Mouse (Mus musculus): ENCODE data around the gene Glb1l3.
"Not testable (repeated sequence)": the region's sequence is repeated elsewhere in the genome, so short reads cannot be mapped to it uniquely, and the experiment has no call there.

Gene Glb1l3

DNA sequence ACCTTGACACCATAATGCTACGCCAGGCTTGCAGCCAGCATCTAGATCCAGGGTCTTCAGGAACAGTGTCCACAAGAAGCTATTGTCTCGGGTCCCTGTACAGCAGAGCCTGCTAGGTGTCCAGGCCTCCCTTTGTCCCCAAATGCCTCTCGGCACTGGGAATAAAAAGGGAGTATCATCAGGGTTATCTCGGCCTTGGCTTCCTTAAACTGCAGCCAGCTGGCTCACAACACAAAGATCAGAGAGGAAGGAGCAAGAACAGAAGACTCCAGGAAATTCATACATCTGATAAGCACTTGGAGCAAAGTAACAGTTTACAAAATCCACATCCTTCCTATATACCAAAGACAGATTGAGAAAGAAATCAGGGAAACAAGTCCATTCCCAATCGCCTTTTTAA lies at the start of gene Glb1l3:
TSS of gene Glb1l3 (minus strand) at position 140 of the 400 bp plus-strand sequence.
- DNase-seq (ENCODE audit: low spot score) = no peak

GRCm38 (mm10) chr9:26869856-26870255 lies 9.2 kb upstream of the Glb1l3 start:
- DNase-seq (ENCODE audit: low spot score) = not testable (repeated sequence)

DNA sequence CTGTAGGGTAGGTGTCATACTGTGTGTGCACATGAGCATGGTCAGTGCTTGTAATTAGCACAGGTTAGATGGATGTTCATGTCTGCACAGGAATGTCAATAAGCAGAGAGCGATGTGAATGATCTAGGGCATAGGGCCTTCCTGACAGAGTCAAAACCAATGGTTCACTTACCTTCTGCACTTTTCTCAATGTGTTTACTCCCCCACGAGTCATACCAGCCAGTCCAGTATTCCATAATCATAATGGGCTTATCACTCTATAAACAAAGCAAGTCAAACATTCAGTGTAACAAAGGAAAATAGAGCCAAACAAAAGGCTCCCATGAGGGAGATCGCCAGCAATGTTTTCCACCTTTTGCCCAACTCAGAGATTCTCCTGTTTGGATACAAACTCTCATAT lies 29.6 kb downstream of the Glb1l3 start:
- DNase-seq (ENCODE audit: low spot score) = no peak

DNA sequence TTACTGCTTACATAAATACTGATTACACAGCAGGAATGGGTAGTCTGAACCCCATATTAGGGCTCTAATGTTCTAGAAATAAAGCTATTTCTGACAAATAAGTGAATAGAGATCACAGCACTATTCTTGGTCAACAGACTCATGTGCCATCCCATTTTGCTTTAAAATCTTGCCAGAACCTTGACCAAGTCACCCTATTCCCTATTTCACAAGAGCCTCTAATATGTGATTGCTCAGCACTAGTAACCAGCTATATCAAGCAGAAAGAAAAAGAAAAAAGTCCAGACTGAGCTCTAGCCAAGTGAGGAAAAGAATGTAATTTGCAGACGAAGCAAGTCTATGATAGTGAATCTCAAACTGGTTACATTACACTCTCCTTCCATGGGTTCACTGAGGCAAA lies 40.7 kb downstream of the Glb1l3 start:
- no peak for DNase-seq (ENCODE audit: low spot score)

GRCm38 (mm10) chr9:26808735-26809134 lies 52.0 kb downstream of the Glb1l3 start:
- no peak for DNase-seq (ENCODE audit: low spot score)

DNA sequence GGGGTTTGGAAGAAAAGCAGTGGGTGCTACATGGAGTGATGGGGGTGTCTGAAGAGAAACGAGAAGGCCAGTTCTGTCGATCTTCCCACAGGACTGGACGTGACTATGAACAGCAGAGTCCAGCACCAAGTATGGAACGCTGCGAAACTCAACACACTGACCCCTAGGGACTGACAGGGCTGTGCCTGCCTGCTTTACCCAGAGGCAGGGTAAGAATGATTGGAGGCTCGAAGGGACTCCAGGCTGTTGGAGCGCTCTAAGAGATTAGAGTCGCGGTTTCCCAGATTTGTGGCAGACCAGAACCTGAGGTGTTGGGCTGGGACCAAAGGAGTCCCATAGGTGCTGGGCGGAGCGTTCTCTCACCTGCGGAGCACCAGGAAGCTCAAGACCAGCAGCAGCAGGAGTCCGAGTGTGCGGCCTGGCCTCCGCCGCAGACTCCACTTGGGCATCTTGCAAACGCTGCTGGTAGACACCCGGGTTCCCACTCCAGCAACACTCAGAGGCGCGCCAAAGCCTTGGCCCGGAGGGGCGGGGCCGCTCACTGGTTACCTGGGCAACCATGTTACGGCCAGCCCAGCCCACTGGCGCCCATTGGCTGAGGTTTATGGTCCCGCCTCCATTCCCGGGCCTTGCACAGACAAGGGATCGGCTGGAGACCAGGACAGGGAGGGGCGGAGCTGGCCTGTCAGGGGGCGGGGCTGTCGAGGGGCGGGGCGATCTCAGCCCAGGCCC lies 54.6 kb downstream of the Glb1l3 start, which contains the start of gene Glb1l2:
TSS of gene Glb1l2 (minus strand) at position 534 of the 732 bp plus-strand sequence.
- DNase-seq (ENCODE audit: low spot score) = peak; percentile 85

GRCm38 (mm10) chr9:26804321-26804720 lies 56.4 kb downstream of the Glb1l3 start:
- DNase-seq (ENCODE audit: low spot score) = no peak

GRCm38 (mm10) chr9:26800357-26800756 lies 60.3 kb downstream of the Glb1l3 start:
- no peak for DNase-seq (ENCODE audit: low spot score)

DNA sequence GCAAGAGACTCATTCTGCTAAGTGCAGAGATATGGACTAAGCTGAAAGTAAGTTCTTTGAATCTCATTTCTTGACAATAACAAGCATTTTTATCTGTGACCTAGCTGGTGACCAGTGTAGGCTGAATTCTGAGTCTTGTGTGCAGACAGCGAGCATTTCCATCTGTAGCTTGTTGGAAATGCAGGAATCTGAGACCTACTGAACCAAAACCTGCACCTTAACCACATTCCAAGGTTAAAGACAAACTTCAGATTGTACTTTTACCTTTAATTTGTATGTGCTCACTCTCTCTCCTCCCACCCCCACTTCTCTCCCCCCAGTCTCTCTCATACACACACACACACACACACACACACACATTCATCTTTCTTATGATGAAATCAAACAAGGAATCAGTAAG lies 62.0 kb downstream of the Glb1l3 start:
- DNase-seq (ENCODE audit: low spot score) = no peak

DNA sequence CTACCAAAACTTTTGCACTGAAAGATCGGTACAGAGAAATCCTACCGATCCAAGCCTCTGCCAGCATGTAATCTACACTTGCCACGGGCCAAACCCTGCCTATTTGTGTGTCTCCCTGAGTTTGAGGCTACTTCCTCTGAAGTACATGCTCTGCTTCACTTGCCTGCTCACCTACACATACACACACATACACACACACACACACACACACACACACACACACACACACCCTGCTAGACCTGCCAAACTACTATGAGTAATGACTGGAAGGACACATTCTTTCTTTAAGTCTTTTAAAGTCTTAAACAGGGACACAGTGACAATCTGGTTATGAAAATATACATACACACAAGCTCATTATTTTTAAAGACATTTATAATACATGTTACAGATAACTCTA lies 62.5 kb downstream of the Glb1l3 start:
- DNase-seq (ENCODE audit: low spot score) = no peak

- no peak for DNase-seq (ENCODE audit: low spot score)
Observed at GRCm38 (mm10) chr9:26792829-26793228, 67.9 kb downstream of the Glb1l3 start.

GRCm38 (mm10) chr9:26783414-26783975 lies 77.2 kb downstream of the Glb1l3 start:
- DNase-seq (ENCODE audit: low spot score) = no peak

GRCm38 (mm10) chr9:26778421-26778820 lies 82.3 kb downstream of the Glb1l3 start:
- DNase-seq (ENCODE audit: low spot score) = no peak

DNA sequence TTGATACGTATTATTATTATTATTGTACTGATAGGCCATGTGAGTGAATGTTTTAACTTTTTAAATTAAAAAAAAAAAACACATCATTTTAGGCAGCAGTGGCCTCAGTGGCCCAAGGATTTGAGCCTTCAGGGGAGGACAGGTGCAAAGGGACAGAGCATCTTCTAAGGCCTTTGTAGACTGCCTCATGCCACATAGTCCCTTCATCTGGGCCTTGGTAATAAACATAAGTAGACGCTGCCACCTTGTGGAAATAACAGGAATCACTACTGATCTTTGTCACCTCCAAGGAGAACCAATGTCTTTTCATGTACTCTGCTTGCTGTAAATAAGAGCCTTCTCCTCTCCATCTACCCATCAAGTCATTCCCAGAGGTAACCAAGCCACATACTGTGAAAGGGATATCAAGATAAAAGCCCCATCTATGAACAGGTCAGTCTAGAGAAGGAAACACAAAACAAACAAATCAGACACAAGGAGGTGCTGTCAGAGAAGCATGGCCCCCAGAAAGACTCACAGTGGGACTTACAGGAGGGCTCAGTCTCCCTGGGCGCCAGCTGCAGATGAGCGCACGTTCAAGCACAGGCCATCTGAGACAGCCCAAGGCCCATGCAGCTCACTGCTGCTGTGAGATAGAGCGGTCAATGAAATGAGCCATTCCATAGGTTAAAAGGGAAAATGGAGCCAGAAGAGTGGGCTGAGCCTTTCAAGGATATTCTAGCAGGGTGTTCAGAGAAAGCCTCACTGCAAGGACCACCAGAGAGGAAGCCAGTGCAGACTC lies 84.4 kb downstream of the Glb1l3 start:
- no peak for DNase-seq (ENCODE audit: low spot score)

DNA sequence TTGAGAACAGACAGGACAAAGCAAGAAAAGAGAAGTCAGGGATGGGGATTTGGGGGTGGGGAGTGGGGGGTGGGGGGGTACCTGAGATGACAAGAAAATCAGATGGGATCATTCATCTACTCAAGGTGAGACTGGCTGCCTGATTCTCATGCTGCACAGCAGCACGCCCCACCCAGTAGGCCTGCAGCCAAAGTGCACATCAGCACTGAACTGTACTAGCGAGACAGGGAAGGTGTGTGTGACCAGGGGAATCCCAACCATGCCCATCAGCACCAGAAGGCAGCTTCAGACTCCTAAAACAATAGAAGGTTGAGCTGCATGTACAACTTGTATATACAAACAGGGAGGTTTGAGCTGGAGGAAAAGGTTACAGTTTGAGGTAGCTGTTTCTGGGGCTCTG lies 85.0 kb downstream of the Glb1l3 start:
- no peak for DNase-seq (ENCODE audit: low spot score)

- DNase-seq (ENCODE audit: low spot score) = no peak
Observed at GRCm38 (mm10) chr9:26768181-26768580, 92.5 kb downstream of the Glb1l3 start.

Data from ovary, postnatal 10 days (tissue).